ENCODE assay signal across 12 mouse cellular contexts in genomic region chr3:144668949-144669348, GRCm38 (mm10). TPM values are rescaled to one million over a fixed set of nuclear protein-coding genes. Genes with fewer than 3 reads are reported as not detected.
DNase-seq lines count a peak whose midpoint lies in the region; ATAC-seq and TF ChIP-seq lines count a peak whose summit lies in the region.
"Had no signal": no experiment of that assay in that cellular context is flagged by ENCODE, and none has a peak within 500 bp of the region (broad histone marks: within the 10 kb centered on the region; RNA-seq: fewer than 3 reads in every experiment).

No protein-coding gene starts in this region.

- no peaks in the 10 kb centered on the region for H3K36me3 ChIP-seq in heart, embryonic 10.5 days
- no peaks in the 10 kb centered on the region for H3K36me3 ChIP-seq in G1E (replicated peaks)
- H3K36me3 ChIP-seq in liver, embryonic 12.5 days, result no peaks in the 10 kb centered on the region
- H3K36me3 ChIP-seq: embryonic facial prominence, embryonic 12.5 days had no signal

- peak overlapping the region; percentile 62; the same call in 1 of the 2 replicates for H3K27ac ChIP-seq in heart, embryonic 10.5 days
- H3K27ac ChIP-seq in liver, embryonic 12.5 days, result peak overlapping the region; percentile 98
- H3K27ac ChIP-seq: embryonic facial prominence, embryonic 12.5 days had no signal

- no peaks in the 10 kb centered on the region for H3K9me3 ChIP-seq in heart, embryonic 10.5 days
- H3K9me3 ChIP-seq in G1E (replicated peaks), result peaks cover 10% of the 10 kb centered on the region
- no peaks in the 10 kb centered on the region for H3K9me3 ChIP-seq in liver, embryonic 12.5 days (replicated peaks)
- H3K9me3 ChIP-seq: embryonic facial prominence, embryonic 12.5 days had no signal

- H3K4me3 ChIP-seq in heart, embryonic 10.5 days, result no peak overlapping the region
- peak overlapping the region; percentile 51; the same call in 1 of the 2 replicates for H3K4me3 ChIP-seq in G1E (ENCODE audit: low read depth, low read length)
- H3K4me3 ChIP-seq in liver, embryonic 12.5 days, result no peak overlapping the region
- H3K4me3 ChIP-seq: embryonic facial prominence, embryonic 12.5 days had no signal

- DNase-seq in heart, embryonic 10.5 days (ENCODE audit: low spot score), result no peak
- no peak for DNase-seq in heart, adult 9 months (ENCODE audit: low spot score in 2 of 2)
- DNase-seq in 3T3-L1 (ENCODE audit: low read depth, low spot score), result peak; percentile 71
- DNase-seq in G1E (ENCODE audit: low spot score), result no peak
- DNase-seq in ovary, postnatal 36 days (ENCODE audit: low spot score), result no peak
- DNase-seq in layer of hippocampus, postnatal 10 days (ENCODE audit: low spot score in 2 of 2), result no peak
- DNase-seq in gastrocnemius, postnatal 25 days, result no peak
- DNase-seq: kidney, adult 2 months; lung, adult 18-20 months had no signal

- peak overlapping the region; percentile 58 for H3K9ac ChIP-seq in liver, embryonic 12.5 days
- H3K9ac ChIP-seq: embryonic facial prominence, embryonic 12.5 days had no signal

- ATAC-seq in G1E (ENCODE audit: extremely low read depth, insufficient number of reproducible peaks, low FRiP score, poor library complexity, severe bottlenecking), result no peak
- no peak for ATAC-seq in liver, embryonic 12.5 days
- ATAC-seq: forebrain, embryonic 14.5 days had no signal

- H3K4me2 ChIP-seq in liver, embryonic 12.5 days, result peak overlapping the region; percentile 66
- H3K4me2 ChIP-seq: embryonic facial prominence, embryonic 12.5 days had no signal

- H3K27me3 ChIP-seq in heart, embryonic 10.5 days (ENCODE audit: insufficient read depth, poor library complexity, severe bottlenecking), result no peaks in the 10 kb centered on the region
- H3K27me3 ChIP-seq in G1E (ENCODE audit: insufficient read depth, low read length), result no peaks in the 10 kb centered on the region
- H3K27me3 ChIP-seq in liver, embryonic 12.5 days (replicated peaks), result no peaks in the 10 kb centered on the region
- H3K27me3 ChIP-seq: embryonic facial prominence, embryonic 12.5 days had no signal

- WGBS in heart, embryonic 10.5 days, result 75% methylated on average over 2 of the region's 2 CpGs
- WGBS in liver, embryonic 12.5 days (ENCODE audit: insufficient replicate concordance), result 63% methylated on average over 2 of the region's 2 CpGs

- TF ChIP-seq CTCF in G1E (IDR thresholded peaks at IDR 0.05; ENCODE audit: low read depth, low read length), result no peak

- peaks cover 21% of the 10 kb centered on the region for H3K4me1 ChIP-seq in heart, embryonic 10.5 days
- H3K4me1 ChIP-seq in G1E (ENCODE audit: insufficient read depth, low read depth, low read length), result peaks cover 85% of the 10 kb centered on the region
- peaks cover 86% of the 10 kb centered on the region for H3K4me1 ChIP-seq in liver, embryonic 12.5 days

RNA-seq across cellular contexts. Expression of gene Sh3glb1, which starts 51.2 kb away (rescaled TPM):
- 99.9 and 114 TPM in 2 replicates for polyA plus RNA-seq in heart, embryonic 10.5 days (2016; fragmentation: Nextera tagmentation; extraction: Ambion mirVana)
- total RNA-seq in G1E (2014; fragmentation: Nextera tagmentation) (337 and 350 TPM in 2 replicates), G1E (2017) (73.7 and 79.8 TPM in 2 replicates)
- polyA plus RNA-seq in G1E (2012), result 42.4 and 51.0 TPM in 2 replicates
- polyA plus RNA-seq in liver, embryonic 12.5 days (2016; fragmentation: Nextera tagmentation; extraction: Ambion mirVana), result 88.6 and 88.7 TPM in 2 replicates
- 100 to 1,000 TPM; 101 to 110 TPM for total RNA-seq in layer of hippocampus, postnatal 10 days (2021)
- 100 to 1,000 TPM; 289 to 299 TPM for total RNA-seq in gastrocnemius, postnatal 25 days (2021)
